Mouse (Mus musculus): ENCODE measurements around the gene Gas2l1.

GRCm38 (mm10) chr11:5064282-5065055 lies 658 bp downstream of the Gas2l1 start:
- TF ChIP-seq GATA1 (IDR thresholded peaks at IDR 0.05; ENCODE audit: low read length) = no peak
- no peak for TF ChIP-seq TAL1 (IDR thresholded peaks at IDR 0.05; ENCODE audit: low read length)
